Mouse (Mus musculus) hindbrain, embryonic 10.5 days (tissue): Measurements from ENCODE around the gene Tacr2. TPM values are rescaled to one million over a fixed set of nuclear protein-coding genes. Genes with fewer than 3 reads are reported as not detected.

Experiments used
- DNase-seq: peaks from one replicate; pipeline ENCODE4 v3.0.0-alpha.2; 2017; ENCODE audit warnings: low spot score
- H3K27ac ChIP-seq: fragments of 300-500 bp; sonication (generic); 2 replicates; pipeline ENCODE4 v1.5.1; 2016; ENCODE audit warnings: mild to moderate bottlenecking, moderate library complexity
- H3K27me3 ChIP-seq: fragments of 300-500 bp; sonication (generic); 2 replicates; pipeline ENCODE4 v1.6.1; 2016; ENCODE audit warnings: mild to moderate bottlenecking; ENCODE audit not compliant: poor library complexity, insufficient read depth, severe bottlenecking
- H3K36me3 ChIP-seq: fragments of 300-500 bp; sonication (generic); 2 replicates; pipeline ENCODE4 v1.6.1; 2016; ENCODE audit warnings: mild to moderate bottlenecking, moderate library complexity
- H3K4me1 ChIP-seq: fragments of 300-500 bp; sonication (generic); replicated peaks from 2 replicates; pipeline ENCODE4 v1.6.1; 2016; ENCODE audit warnings: mild to moderate bottlenecking
- H3K4me3 ChIP-seq: fragments of 300-500 bp; sonication (generic); 2 replicates; pipeline ENCODE4 v1.5.1; 2016; ENCODE audit warnings: mild to moderate bottlenecking, moderate library complexity
- H3K9me3 ChIP-seq: fragments of 300-500 bp; sonication (generic); 2 replicates; pipeline ENCODE4 v1.6.1; 2016; ENCODE audit warnings: mild to moderate bottlenecking, moderate library complexity
- WGBS: fragments of 180-500 bp; shearing (Covaris S2); methylation state at CpG from one replicate; pipeline ENCODE4 v1.1.7; 2016; 5-methylcytosine and 5-hydroxymethylcytosine counted together
- polyA plus RNA-seq: library from polyadenylated mRNA; unstranded; fragments of >200 nt; fragmentation: Nextera tagmentation; extraction: Ambion mirVana; gene quantifications from 2 replicates; pipeline ENCODE4 v1.2.1, GENCODE M21; 2016

Gene Tacr2
- polyA plus RNA-seq, 1 experiment from 2014 or later, result not detected

DNA sequence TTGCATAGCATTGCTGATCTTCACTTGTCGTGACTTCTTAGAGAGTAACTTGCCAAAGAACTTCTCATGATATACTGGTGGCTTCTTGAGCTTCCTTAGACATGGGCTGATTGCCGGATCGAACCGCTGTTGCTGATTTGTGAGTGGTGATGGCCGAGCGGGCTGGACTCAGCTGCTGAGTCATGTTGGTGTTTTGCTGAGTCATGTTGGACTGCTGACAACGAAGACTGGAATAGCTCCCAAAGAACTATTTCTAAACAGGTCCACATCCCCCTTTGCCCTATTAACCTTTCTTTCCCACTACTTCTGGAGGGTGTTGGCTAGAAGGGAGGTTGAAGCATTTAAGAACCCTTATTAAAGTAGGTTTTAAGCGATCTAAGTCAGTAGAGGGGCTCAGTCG lies 8.2 kb upstream of the Tacr2 start:
- Histone ChIP-seq H3K4me3 (no peak overlapping the region), H3K27me3 (no peaks in the 10 kb centered on the region), H3K27ac (no peak overlapping the region), H3K36me3 (no peaks in the 10 kb centered on the region), H3K4me1 (peaks cover 2% of the 10 kb centered on the region), H3K9me3 (no peaks in the 10 kb centered on the region)
- 90% methylated on average over 9 of the region's 9 CpGs for WGBS
- DNase-seq, result no peak

DNA sequence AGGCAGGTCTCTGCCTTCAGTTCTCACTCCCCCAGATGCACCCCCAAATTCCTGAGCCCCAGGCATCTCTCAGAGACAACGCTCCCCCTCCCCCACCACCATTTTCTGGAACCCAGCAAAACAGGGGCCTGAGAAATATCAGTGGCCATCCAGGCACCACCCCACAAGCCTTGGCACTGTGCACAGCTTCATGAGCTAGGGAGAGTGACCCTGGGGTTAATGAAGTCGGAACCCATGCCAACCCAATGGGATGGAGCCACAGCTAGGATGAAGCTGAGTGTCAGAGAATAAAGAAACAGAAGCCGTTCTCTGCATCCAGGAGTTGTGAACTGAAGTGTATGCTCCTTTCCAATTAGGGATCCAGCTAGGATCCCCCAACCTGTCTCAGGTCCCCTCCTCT lies 5.1 kb upstream of the Tacr2 start:
- 76% methylated on average over 3 of the region's 3 CpGs for WGBS
- Histone ChIP-seq H3K9me3 (no peaks in the 10 kb centered on the region), H3K4me3 (no peak overlapping the region), H3K36me3 (no peaks in the 10 kb centered on the region), H3K27ac (no peak overlapping the region), H3K4me1 (peaks cover 2% of the 10 kb centered on the region; the same call in 1 of the 2 replicates), H3K27me3 (no peaks in the 10 kb centered on the region; the same call in 1 of the 2 replicates)
- DNase-seq, result no peak

DNA sequence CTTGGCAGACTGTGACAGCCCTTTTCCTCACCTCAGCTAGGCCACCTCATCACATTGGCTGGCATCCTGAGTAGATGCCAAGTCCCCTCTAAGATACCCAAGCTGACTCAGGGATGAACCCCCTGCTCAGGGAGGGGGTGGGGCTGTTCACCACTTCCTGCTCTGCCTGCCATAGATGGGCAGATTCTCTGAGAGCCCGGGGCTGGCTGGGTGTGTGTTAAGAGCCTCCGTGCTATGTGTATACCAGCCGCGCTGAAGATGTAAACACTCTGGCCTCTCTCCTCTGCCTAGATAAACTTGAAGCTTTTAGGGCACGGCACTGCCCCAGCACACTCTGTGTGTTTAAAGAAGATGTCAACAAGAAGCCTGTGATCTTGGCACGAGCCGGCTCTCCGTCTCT lies 4.4 kb upstream of the Tacr2 start:
- Histone ChIP-seq H3K4me1 (peaks cover 2% of the 10 kb centered on the region; the same call in 1 of the 2 replicates), H3K9me3 (no peaks in the 10 kb centered on the region), H3K27me3 (peaks cover 5% of the 10 kb centered on the region), H3K27ac (no peak overlapping the region), H3K4me3 (no peak overlapping the region), H3K36me3 (no peaks in the 10 kb centered on the region)
- no peak for DNase-seq
- 73% methylated on average over 8 of the region's 8 CpGs for WGBS

DNA sequence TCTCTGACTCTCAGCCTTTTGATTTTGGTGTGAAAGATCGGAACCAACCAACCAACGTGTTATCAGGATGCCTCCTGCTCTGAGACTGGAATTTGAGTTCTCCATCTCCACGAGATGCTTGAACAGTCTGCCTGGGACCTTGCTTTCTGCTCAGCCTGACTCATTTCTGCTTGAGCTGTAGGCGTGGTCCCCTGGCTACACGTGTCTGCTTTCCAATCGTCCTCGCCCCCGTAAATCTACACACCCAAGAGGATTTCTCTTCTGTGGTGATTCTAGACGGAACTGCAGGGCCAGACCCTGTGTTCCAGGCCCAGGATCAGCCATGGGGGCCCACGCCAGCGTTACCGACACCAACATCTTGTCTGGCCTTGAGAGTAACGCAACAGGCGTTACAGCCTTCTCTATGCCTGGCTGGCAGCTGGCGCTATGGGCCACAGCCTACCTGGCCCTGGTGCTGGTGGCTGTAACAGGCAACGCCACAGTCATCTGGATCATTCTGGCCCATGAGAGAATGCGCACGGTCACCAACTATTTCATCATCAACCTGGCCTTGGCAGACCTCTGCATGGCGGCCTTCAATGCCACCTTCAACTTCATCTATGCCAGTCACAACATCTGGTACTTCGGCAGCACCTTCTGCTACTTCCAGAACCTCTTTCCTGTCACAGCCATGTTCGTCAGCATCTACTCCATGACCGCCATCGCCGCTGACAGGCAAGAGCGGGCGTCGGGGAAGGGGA lies 428 bp downstream of the Tacr2 start:
- Histone ChIP-seq H3K9me3 (no peaks in the 10 kb centered on the region), H3K4me3 (no peak overlapping the region), H3K4me1 (no peaks in the 10 kb centered on the region; the same call in 1 of the 2 replicates), H3K27ac (no peak overlapping the region; the same call in 1 of the 2 replicates), H3K27me3 (peaks cover 9% of the 10 kb centered on the region), H3K36me3 (no peaks in the 10 kb centered on the region)
- 90% methylated on average over 27 of the region's 27 CpGs for WGBS
- DNase-seq, result no peak

DNA sequence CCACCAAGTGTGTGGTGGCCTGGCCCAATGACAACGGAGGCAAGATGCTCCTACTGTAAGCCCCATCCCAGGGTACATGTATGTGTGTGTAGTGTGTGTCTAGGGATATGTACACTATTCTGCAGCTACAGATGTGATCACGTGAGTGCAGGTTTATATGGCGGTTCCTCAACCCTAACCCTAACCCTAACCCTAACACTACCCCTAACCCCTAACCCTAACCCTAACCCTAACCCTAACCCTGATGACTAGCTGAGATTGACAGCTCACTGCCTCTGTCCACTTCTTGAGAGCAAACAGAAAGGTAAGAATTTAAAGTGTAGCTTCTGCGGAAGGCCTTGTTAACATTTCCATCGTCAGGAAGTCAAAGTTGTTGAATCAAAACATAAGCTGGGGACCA lies 6.1 kb downstream of the Tacr2 start:
- Histone ChIP-seq H3K27me3 (no peaks in the 10 kb centered on the region), H3K4me3 (no peak overlapping the region), H3K9me3 (no peaks in the 10 kb centered on the region), H3K4me1 (peaks cover 13% of the 10 kb centered on the region; the same call in 1 of the 2 replicates), H3K27ac (no peak overlapping the region), H3K36me3 (no peaks in the 10 kb centered on the region)
- 88% methylated on average over 5 of the region's 5 CpGs for WGBS
- DNase-seq, result no peak

DNA sequence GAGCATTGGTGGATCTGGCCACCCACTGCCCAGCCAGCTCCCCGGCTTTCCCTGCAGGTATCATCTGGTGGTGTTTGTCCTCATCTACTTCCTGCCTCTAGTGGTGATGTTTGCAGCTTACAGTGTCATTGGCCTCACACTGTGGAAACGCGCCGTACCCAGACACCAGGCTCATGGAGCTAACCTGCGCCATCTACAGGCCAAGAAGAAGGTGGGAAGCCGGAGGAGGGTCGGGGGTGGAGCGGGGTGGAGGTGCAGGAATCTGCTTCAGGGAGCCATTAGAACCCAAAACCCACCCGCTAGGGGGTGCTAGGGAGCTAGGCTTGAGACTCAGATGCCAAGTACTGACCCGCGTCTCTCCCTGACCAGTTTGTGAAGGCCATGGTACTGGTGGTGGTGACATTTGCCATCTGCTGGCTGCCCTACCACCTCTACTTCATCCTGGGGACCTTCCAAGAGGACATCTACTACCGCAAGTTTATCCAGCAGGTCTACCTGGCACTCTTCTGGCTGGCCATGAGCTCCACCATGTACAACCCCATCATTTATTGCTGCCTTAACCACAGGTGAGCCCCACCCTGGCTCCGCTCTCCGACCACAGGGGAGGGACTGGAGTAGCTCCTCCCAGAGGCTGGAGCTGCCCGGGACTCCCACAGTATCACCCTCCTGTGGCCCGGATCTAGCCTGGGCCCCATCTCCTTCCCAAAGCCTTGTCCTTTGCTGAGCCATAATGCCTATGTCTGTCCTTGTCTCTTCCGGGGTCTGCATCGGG lies 9.1 kb downstream of the Tacr2 start:
- WGBS, result 21% methylated on average over 18 of the region's 18 CpGs
- Histone ChIP-seq H3K4me3 (no peak overlapping the region), H3K9me3 (no peaks in the 10 kb centered on the region), H3K4me1 (peaks cover 13% of the 10 kb centered on the region; the same call in 1 of the 2 replicates), H3K27ac (no peak overlapping the region), H3K36me3 (no peaks in the 10 kb centered on the region), H3K27me3 (no peaks in the 10 kb centered on the region)
- peak; percentile 90 for DNase-seq

DNA sequence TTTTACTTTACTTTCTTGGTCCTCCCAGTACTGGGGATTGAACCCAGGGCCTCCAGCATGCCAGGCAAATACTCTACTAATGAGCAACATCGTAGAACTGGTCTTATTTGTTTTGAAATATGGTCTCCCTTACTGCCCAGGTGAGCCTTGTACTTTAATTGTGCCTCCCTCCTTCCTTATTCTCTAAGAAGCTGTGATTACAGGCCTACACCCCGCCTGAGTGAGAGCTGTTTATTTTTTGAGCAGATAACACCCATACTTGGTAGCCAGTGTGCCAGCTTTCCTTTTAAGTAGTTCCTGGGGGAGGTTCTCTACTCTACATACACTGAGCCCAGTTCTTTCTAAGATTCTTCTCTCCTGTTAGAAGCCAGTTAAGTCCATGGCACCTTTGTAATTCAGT lies 12.1 kb downstream of the Tacr2 start:
- Histone ChIP-seq H3K4me1 (peaks cover 13% of the 10 kb centered on the region; the same call in 1 of the 2 replicates), H3K27ac (no peak overlapping the region), H3K27me3 (no peaks in the 10 kb centered on the region), H3K9me3 (no peaks in the 10 kb centered on the region), H3K36me3 (peaks cover 4% of the 10 kb centered on the region), H3K4me3 (no peak overlapping the region)
- WGBS, result 76% methylated on average over 2 of the region's 2 CpGs
- no peak for DNase-seq

DNA sequence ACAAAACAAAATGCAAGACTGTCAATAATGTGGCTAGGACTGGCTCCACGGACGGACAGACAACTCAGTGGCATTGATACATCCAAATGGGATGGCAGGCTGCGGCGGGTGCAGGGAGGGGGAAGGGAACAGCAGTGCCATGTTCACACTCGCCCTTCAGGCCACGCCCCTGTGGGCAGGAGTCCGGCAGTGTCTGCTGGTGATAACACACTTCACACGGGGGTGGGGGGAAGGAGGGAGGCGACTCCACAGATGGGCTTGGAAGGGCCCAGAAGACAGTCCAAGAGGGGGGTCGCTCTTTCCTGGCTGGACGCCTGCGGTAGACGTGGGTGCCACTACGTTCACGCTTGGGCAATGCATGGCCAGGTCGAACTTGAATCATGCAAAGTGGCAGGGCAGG lies 17.0 kb downstream of the Tacr2 start:
- no peaks in the 10 kb centered on the region for H3K9me3 ChIP-seq
- H3K4me3 ChIP-seq, result no peak overlapping the region
- no peak overlapping the region for H3K27ac ChIP-seq
- 82% methylated on average over 16 of the region's 16 CpGs for WGBS
- DNase-seq, result no peak
- peaks cover 33% of the 10 kb centered on the region for H3K36me3 ChIP-seq
- H3K27me3 ChIP-seq, result no peaks in the 10 kb centered on the region
- no peaks in the 10 kb centered on the region for H3K4me1 ChIP-seq

DNA sequence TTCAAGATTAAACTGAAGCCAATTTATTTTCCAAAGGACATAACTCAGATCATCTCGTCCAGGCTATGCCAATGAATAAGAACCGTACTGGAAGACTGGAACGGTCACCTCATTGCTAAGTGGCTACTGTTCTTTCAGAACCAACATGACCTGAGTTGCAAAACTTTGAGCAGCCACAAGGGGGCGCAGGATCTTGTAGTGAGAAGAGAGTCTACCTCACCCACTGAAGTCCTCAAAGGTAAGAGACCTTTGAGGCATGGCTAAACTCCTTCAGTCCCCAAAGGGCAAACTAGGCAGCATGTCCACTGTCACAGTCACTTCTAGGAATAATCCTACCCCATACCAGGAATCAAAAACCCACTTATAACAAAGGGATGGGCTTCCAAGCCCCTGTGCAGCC lies 23.0 kb downstream of the Tacr2 start:
- no peak overlapping the region for H3K4me3 ChIP-seq
- no peaks in the 10 kb centered on the region for H3K27me3 ChIP-seq
- H3K36me3 ChIP-seq, result peaks cover 33% of the 10 kb centered on the region
- DNase-seq, result peak; percentile 78
- WGBS, result 46% methylated on average over 4 of the region's 4 CpGs
- no peaks in the 10 kb centered on the region for H3K4me1 ChIP-seq
- H3K9me3 ChIP-seq, result no peaks in the 10 kb centered on the region
- no peak overlapping the region for H3K27ac ChIP-seq

DNA sequence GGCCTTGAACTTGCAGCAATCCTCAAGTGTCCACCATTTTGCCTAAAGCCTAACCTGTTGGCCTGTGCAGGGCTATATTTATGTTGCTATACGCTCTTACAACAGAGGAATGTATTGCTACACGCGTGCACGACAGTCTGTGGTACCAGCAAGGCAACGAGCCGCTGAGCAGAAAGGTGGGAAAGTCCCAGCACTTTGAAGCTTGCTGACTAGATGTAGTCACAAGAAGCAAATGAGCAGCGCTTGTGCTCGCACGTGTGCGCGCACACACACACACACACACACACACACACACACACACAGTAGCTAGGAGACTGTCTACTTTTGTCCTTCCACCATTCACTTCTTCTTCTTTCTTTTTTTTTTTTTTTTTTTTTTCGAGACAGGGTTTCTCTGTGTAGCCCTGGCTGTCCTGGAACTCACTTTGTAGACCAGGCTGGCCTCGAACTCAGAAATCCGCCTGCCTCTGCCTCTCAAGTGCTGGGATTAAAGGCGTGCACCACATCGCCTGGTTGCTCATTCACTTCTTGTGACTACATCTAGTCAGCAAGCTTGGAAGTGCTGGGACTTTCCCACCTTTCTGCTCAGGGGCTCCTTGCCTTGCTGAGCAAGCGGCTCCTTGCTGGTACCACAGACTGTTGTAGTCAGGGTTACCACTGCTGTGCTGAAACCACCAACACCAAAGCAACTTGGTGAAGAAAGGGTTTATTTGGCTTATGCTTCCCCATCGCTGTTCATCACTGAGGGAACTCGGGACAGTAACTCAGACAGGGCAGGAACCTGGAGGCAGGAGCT lies 25.5 kb downstream of the Tacr2 start:
- H3K9me3 ChIP-seq, result no peaks in the 10 kb centered on the region
- no peak overlapping the region for H3K27ac ChIP-seq
- H3K36me3 ChIP-seq, result peaks cover 37% of the 10 kb centered on the region
- no peaks in the 10 kb centered on the region for H3K4me1 ChIP-seq
- H3K4me3 ChIP-seq, result no peak overlapping the region
- no peaks in the 10 kb centered on the region for H3K27me3 ChIP-seq
- DNase-seq, result no peak
- WGBS, result 94% methylated on average over 18 of the region's 19 CpGs

DNA sequence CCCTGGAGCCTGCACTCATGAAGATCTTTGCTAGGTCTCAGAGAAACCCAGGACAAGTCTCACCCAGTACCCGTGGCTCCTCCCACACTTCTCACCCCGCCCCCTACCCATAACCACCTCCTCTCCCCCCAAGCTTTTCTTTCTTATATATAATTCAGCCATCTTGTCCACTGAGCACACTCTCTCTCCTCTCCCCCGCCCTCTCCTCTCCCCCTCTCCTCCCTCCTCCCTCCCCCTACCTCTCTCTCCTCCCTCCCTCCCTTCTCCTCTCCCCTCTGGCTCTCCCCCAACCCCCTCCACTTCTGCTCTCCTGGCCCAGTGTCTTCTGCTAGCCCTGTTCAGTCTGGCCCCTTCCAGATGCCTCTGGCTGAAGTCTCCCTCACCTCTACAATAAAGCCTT lies 26.8 kb downstream of the Tacr2 start:
- no peak overlapping the region for H3K4me3 ChIP-seq
- 71% methylated on average over 3 of the region's 3 CpGs for WGBS
- H3K4me1 ChIP-seq, result 0 out of 2 replicates have a peak, but pooled peaks cover 4% of the 10 kb centered on the region
- H3K36me3 ChIP-seq, result peaks cover 38% of the 10 kb centered on the region
- H3K27me3 ChIP-seq, result no peaks in the 10 kb centered on the region
- DNase-seq, result no peak
- no peak overlapping the region for H3K27ac ChIP-seq
- H3K9me3 ChIP-seq, result no peaks in the 10 kb centered on the region

DNA sequence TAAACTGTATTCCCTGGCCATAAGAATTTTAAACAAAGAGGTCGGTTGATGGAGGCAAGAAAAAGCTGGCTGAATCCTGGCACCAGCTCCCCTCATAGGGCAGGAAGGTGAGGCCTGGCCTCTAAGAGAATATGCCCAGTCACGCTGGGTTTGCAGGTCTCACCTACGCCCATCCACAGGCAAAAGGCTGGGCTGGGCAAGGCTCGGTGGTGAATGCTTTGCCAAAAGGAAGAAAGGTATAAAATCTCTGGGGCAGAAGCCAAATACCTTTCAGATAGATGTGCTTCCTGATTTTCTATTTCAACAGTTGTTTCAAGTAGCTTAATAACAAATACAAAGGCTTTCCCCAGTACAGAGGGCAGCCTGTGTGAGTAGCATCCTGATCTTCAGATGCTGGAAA lies 27.4 kb downstream of the Tacr2 start:
- H3K4me3 ChIP-seq, result no peak overlapping the region
- WGBS, result 87% methylated on average over 4 of the region's 4 CpGs
- H3K9me3 ChIP-seq, result no peaks in the 10 kb centered on the region
- 0 out of 2 replicates have a peak, but pooled peaks cover 4% of the 10 kb centered on the region for H3K4me1 ChIP-seq
- peaks cover 38% of the 10 kb centered on the region for H3K36me3 ChIP-seq
- no peaks in the 10 kb centered on the region for H3K27me3 ChIP-seq
- no peak for DNase-seq
- H3K27ac ChIP-seq, result no peak overlapping the region
